Mouse (Mus musculus): Measurements from ENCODE around the gene Usf3.

Gene Usf3

DNA sequence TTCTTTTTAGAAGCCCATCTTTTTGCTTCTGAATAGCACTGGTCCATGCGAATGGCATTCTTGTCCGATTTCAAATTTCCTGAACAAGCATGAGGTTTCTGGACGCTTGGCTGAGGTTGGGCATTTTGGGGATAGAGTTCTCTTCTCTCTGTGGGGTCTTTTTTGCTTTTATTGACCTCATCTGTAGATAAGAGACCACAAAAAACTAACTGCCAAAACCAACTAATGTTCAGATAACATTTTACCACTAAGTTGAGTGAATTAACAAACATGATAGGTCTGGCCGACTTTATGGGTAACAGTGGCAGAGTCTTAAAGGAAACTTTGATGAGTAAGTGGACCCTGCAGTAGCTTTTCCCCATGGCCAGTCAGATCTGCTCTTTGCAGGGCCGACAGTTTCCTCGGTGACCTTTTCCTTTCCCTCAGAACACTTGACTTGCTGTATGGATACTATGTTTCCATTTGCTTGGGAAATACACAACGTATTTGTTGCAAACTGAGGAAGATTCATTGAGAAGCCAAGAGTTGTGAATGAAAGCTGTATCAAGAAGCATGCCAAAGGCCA is 1.0 kb downstream of the Usf3 start:
- DNase-seq (ENCODE audit: low read depth), result peak; percentile 37

DNA sequence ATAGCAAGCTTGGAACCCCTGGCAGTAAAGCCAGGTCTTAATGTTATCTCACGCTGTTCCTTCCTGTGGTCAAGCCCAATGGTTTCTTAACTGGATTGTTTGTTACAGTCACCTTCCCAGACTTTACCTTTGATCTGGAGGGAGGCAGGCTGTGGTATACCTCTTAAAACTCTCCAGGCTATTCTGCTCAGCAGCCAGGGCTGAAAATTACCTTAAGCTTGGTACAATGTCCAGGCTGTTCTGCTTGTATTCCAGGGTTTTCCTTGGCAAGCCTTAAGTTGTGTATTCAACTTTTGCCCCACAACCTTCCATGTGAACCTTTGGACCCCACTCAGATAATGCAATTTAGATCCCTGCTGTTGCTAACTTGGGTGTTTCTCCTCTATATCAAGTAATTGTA is 2.0 kb downstream of the Usf3 start:
- DNase-seq (ENCODE audit: low read depth), result no peak

DNA sequence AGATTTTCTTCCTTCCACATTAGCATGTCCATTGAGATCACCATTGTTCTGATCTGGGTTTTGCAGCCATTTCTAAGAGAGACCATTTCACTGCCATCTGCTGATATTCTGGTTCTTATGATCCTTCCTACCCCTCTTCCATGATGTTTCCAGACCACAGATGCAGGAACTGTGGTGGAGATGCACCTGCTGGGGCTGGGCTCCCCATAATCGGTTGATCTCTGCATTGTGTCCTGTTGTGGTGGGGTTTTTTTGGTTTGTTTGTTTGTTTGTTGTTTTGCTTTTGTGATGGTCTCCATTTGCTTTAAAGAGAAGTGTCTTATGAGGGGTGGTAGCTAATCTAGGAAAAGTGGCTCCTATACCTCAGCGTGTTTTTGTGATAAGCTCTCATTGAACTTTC is 3.5 kb downstream of the Usf3 start:
- DNase-seq (ENCODE audit: low read depth), result no peak

DNA sequence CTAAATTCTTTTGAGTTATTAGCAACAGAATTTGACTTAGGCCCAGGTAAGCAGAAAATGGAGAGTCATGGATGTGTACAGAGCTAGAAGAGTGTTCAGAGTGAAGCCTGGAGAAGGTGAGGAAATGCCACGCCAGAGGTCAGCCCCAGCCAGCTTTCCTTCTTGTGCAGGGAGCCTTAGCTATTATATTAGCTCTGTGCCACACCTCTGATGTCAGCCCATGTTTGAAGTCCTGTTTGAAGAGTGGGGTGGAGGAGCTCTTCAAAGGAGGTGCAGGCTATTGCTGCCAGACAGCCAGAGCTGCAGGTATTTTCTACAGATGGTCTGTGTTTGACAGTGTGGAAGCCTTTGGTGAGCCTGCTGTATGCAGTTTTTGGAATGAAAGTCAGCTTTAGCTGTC is 5.5 kb downstream of the Usf3 start:
- no peak for DNase-seq (ENCODE audit: low read depth)

DNA sequence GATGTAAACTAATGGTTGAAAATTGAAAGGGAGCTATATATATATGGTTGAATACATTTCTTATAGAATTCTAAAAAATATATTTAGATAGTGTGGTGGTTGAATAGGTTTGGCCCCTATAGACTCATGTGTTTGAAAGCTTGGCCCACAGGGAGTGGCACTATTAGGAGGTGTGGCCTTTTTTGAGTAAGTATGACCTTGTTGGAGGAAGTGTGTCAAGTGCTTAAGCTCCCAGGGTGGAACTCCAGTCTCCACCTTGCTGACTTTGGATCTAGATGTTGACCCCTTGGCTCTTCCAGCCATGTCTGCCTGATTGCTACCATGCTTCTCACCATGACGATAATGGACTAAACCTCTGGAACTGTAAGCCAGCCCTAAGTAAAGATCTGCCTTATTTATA is 9.6 kb downstream of the Usf3 start:
- no peak for DNase-seq (ENCODE audit: low read depth)

DNA sequence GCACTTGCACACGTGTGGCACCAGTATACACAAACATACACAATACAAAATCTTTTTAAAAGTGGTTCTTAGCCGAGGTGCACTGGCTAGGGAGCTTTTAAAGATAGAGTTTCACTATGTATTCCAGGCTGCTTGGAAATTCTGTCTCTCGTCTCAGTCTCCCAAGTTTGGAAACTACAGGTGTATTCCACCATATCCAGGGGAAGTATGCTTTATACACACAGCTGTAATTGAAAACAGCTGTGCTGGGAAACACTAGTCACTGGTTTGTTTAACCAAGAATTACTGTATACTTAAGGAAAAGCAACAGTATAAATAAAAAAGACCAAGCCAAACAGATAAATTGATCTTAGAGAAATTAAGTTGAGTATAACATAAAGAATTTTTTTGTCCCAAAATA is 11.7 kb downstream of the Usf3 start:
- DNase-seq (ENCODE audit: low read depth), result no peak

GRCm38 (mm10) chr16:44187172-44187571 is 14.1 kb downstream of the Usf3 start:
- peak; percentile 16 for DNase-seq (ENCODE audit: low read depth)

GRCm38 (mm10) chr16:44188766-44189165 is 15.7 kb downstream of the Usf3 start:
- DNase-seq (ENCODE audit: low read depth), result peak; percentile 28

- DNase-seq (ENCODE audit: low read depth), result peak; percentile 42
Measured at GRCm38 (mm10) chr16:44190032-44190431, 17.0 kb downstream of the Usf3 start.

DNA sequence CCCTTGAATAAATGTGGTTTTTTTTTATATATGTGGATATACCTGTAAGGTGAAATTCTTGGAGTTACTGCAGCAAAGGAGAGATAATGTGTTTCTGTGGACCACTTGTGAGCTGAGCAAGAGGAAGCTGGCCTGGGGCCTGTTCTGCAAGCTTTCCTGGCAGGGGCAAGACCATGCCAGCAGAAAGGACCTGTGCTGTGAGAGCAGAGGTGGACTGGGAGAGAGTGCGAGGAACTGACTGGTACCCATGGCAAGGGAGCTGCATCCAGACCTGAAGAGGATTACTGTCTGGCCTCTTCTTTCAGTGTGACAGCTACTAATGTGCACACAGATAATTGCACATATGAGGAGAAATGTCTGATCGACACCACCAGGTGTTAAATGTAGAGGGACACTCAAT is 17.9 kb downstream of the Usf3 start:
- DNase-seq (ENCODE audit: low read depth), result no peak

DNA sequence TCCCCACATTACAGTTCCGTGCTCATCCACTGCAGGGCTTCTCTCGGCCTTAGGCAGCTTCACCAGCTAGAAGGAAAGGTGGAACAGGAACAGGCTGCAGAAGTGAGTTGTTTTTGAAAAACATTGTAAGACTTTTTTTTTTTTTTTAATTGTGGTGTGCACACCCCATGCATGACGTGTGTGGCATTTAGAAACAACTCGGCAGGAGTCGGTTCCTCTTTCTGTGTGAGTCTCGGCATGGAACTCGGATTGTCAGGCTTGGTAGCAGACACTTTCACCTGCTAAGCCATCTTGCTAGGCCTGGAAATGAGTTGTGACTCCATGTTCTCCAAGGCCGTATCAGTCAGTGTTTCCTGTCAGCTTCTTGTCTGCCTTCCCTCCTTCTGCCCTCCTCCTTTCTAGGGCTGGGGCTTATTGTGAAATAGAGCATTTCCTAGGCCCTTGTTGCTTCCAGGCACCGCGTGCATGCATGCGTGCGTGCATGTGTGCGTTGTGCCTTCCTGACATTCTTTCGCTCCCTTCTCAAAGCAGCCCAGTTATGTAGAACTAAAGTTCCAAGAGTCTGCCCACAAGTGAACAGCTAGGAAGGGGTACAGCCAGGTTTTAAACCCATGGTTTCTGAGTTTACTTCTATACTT is 26.1 kb downstream of the Usf3 start:
- DNase-seq (ENCODE audit: low read depth), result no peak

DNA sequence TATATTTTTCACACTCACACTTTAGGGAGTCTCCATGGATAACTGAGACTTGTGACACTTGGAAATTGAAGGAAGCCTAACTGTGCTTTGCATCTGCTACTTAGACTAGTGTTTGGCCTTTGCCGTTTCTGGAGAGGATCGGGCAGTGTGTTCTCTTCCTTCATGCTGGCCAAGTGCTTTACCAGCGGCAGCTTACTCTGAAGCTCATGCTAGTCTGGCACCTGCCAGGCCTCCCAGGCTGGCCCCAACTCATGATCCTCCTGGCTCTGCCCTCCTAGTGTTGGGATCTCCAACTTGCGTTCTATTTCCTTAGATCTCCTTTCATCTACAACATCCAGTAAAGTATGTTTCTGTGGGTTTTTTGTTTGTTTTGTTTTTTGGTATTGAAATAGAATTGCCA is 27.1 kb downstream of the Usf3 start:
- DNase-seq (ENCODE audit: low read depth), result no peak

DNA sequence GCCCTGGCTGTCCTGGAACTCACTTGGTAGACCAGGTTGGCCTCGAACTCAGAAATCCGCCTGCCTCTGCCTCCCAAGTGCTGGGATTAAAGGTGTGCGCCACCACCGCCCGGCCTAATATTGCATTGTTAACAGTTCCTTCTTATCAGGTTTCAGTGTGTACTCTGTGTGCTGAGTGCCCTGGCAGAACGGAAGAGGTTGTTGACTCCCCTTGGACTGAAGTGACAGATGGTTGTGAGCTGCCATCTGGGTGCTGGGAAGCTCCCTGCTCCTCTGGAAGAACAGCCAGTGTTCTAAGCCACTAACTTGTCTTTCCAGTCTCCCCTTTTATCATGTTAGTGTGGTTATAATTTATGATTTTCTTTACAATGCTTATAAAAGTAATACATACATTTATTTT is 31.3 kb downstream of the Usf3 start:
- DNase-seq (ENCODE audit: low read depth), result no peak

- no peak for DNase-seq (ENCODE audit: low read depth)
Measured at GRCm38 (mm10) chr16:44205973-44206372, 32.9 kb downstream of the Usf3 start.

DNA sequence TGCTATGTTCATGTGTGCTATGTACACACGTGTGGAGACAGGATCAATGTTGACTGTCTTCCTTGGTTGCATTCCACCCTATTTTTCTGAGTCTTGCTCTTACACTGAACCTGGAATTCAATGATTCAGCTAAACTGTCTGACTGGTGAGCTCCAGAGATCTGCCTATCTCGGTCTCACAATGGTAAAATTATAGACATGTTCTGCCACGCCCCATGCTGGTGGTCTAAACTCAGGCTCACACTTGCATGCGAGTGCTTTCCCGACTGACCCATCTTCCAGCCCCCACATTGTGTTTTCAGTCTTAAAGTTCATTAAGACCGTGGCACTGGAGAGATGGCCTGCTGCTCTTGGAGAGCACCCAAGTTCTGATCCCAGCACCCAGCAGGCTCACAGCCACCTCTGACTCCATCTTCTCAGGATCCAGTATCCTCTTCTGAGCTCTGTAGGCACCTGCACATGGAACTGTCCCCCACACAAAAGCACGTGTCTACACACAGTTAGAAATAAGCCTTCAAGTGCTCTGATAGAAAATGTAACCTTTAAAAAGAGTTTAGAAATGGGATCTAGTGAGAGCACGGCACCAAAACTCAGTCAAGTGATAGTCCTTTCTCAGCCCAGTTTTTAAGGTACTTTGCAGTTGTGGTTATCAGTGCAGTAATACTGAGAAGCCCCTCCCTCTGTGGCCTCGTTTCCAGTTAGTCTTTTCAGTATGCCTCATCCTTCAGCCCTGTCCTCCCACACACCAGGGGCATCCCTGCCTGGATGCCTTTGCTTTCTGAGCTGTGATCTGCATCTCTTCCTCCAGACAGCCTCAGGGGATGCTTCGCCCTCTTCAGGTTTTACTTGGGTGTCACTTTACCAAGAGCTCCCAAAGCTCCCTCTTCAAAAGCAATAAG is 37.4 kb downstream of the Usf3 start:
- peak; percentile 50 for DNase-seq (ENCODE audit: low read depth)

DNA sequence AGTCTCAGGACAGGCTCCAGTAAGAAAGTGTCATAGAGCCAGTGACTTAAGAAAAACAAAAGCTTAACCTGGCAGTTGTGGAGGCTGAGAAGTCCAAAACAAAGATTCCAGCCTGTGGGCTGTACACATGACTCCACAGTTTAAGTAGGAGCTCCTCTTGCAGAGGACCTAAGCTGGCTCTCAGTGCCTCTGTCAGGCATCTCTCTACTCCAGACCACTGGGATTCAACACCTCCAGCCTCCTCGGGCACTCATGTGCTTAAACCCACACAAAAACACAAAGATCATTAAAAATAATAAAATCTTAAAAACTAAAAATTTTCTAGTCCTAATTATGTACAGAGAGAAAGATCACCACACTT is 38.0 kb downstream of the Usf3 start:
- DNase-seq (ENCODE audit: low read depth), result no peak

GRCm38 (mm10) chr16:44212703-44213102 is 39.7 kb downstream of the Usf3 start:
- no peak for DNase-seq (ENCODE audit: low read depth)

DNA sequence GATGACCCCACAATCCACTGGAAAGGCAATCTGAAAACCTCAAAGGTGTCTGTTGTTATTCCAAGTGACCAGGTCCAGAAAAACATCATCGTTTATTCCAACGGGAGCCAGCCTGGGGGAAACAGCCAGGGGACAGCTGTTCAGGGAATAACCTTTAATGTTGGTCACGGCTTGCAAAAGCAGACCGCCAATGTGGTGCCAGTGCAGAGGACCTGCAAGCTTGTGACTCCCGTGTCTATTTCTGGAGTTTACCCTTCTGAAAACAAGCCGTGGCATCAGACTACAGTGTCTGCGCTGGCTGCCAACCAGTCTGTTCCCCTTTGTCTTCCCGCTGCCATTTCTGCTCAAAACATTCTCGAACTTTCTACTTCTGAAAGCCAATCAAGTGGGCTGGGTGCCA is 42.5 kb downstream of the Usf3 start:
- DNase-seq (ENCODE audit: low read depth), result no peak

- no peak for DNase-seq (ENCODE audit: low read depth)
Measured at GRCm38 (mm10) chr16:44216417-44216816, 43.4 kb downstream of the Usf3 start.

DNA sequence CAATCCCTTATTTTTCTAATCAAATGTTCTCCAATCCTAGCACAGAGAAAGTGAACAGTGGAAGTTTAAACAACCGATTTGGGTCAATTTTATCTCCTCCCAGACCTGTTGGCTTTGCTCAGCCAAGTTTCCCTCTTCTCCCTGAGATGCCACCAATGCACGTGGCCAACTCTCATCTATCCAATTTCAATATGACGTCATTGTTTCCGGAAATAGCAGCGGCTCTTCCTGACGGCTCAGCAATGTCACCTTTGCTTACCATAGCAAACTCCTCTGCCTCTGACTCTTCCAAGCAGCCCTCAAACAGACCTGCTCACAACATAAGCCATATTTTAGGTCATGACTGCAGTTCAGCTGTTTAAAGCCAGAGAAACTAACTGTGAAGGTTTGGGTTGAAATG is 48.4 kb downstream of the Usf3 start:
- DNase-seq (ENCODE audit: low read depth), result no peak

GRCm38 (mm10) chr16:44226706-44227291 is 53.8 kb downstream of the Usf3 start:
- DNase-seq (ENCODE audit: low read depth), result no peak

- DNase-seq (ENCODE audit: low read depth), result no peak
Measured at GRCm38 (mm10) chr16:44233019-44233418, 60.0 kb downstream of the Usf3 start.

- no peak for DNase-seq (ENCODE audit: low read depth)
Measured at GRCm38 (mm10) chr16:44237836-44238235, 64.8 kb downstream of the Usf3 start.

Measured in induced T-regulatory cell, adult 2 months (primary cell).